Mouse (Mus musculus): ENCODE measurements at regions not wholly inside any gene's neighbourhood (a gene's known extent, or its start where the extent isn't known, plus 50 kb on each side); places are given as distances from the start of the nearest gene placed in this dataset.

DNA sequence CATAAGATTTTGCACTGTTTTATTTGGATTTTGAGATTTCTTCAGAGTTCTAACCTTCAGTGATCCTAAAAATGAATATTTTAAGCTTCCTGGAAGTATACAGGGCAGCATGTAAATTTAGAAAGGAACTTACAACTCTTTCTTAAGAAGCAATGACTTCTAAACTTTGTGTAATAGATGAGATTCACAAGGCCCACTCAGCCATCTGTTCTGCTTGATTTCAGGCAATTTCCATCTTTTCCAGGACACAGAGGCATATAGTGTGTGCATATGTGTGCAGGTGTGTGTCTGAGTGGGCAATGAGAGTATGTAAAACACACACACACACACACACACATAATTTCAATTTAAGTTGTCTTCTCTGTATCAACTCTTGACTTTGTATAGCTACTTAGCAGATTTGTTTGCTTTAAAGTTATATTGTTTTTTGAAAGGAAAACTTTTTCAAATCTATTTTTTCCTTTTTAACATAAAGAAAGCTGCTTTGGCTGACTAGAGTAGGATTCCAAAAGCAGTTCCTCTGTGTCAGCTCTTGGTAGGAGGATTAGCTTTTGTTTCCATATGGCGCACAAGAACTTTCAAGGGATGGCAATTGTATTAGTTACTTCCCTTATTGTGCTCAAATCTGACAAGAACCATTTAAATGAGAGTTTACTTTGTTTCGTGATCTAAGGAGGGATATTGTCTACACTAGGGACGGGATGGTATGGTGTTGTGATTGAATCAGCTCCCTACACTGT, 387.6 kb downstream of the D3Ertd751e start:
- no peak for DNase-seq (ENCODE audit: low spot score)

DNA sequence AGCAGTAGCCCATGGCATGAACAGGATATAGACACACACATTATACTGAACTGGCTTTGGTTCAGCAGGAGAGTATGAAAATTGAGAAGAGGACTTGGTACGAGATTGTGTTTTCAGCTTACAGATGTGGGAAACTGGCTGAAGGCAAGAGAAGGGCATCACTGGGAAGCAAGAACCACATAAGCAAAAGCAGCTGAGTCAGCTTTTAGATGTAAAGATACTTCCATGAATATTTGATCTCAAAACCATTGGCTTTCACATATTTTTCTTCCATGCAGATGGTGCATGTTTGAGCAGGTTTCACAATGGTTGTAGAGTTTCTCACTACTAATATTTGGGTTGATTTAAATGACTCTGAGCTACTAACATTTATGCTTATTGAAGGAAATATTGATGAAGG, 389.9 kb downstream of the D3Ertd751e start:
- no peak for DNase-seq (ENCODE audit: low spot score)

DNA sequence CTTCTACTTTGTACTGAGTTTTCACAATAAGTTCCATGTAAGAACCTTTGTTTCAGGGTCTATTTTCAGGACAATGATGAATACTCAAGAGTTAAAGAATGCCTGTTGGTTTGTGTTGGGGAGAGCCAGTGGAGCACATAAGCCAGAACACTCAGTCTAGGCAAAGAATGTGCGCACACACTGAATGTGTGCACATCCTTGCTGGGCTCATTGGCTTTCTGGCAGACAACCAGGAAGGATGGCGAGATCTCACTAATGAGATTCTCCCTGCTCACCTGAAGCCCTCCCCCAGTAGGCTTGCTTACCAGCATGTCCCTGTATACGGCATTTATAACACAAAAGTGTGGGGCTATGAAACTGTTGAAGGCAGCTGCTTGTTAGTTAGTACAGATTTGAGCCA, 411.0 kb downstream of the D3Ertd751e start:
- no peak for DNase-seq (ENCODE audit: low spot score)

DNA sequence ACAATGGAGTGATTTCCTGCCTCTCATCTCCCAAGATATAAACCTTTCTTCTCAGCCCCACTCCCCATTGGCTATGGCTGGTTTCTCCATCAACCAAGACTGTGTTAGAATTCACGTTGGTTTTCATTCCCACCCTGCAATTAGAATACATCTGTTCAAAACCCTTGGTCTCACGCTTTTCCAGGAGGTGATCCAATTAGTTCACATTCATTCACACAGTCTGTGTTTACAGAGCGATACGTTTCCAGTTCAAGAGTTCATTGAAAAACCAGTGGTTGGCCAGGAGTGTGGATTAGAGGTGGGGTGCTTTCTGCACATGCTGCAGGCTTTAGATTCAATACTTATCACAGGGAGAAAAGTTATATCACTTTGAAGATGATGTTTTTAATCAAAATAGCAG, 412.5 kb downstream of the D3Ertd751e start:
- DNase-seq (ENCODE audit: low spot score): peak; percentile 3

DNA sequence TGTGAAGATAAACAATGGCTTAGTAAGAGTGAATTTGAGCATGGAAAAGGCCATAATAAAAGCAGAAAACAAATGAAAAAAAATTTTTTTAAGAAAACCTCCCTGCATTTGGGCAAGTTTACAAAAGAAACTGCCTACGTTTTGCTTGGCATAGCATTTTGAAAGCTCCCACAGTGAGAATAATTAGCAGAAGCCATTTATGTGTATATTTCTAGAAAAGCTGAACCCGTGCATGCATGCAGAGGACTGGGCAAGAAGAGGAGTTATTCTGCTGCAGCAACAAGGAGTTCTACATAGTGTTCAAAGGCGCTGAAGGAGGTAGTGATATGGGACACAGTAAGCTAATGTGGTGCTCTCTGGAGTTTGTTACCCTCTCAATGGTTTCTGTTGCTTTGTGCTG, 421.3 kb downstream of the D3Ertd751e start:
- DNase-seq (ENCODE audit: low spot score): no peak

DNA sequence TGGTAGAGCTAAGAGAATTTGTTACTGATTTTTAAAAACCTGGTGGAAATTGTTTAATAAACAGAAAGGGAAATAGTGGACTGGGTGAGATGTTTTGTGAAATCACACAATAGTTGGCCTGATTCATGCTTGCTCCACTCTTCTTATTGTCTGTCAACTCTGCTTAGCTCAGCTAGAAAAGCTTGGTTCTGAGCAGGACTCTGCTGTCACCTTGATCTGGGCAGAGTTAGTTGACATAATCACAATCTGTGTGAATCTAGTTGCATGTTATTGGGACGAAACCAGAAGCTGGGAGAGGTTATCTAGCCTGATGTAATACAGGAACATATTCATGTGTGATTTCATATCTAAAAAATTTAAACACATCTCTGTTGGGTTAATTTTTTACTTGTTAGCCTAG, 456.8 kb downstream of the D3Ertd751e start:
- DNase-seq (ENCODE audit: low spot score): no peak

DNA sequence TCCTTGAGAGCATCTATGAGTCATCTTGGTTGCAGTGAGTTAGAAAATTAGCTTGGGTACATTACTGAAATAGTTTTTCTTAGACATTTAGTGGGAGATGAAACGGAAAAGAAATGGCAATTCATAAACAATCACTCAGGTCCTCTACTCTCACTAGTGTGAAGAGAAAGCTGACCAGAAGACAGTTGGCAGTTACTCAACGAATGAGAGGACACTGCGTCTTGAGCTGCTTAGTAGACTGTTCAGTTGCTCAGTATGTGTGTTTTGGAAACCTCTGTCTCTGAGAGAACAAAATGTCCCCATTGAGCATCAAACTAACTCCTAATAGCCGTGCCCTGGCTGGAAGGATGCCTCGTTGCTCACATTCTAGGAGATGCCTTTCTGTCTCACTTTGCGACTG, 459.0 kb downstream of the D3Ertd751e start:
- DNase-seq (ENCODE audit: low spot score): no peak

DNA sequence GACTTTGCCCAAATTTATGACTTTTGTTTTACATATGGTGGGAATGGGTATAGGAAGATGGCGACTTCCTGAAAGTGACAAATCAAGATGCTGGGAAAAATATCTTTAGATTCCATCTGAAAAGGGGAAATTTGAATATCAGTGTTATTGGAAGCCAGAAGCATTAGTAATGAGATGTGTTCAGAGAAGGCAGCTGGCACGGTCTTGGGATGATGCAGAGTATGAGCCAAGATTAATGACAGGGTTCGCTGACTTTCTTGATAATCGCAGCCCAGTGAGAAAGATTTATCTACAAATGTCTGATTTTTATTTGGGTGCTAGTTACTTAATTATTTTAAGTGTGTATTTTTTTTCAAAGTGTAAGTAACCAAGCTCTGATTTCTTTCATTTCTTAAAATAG, 463.2 kb downstream of the D3Ertd751e start:
- no peak for DNase-seq (ENCODE audit: low spot score)

DNA sequence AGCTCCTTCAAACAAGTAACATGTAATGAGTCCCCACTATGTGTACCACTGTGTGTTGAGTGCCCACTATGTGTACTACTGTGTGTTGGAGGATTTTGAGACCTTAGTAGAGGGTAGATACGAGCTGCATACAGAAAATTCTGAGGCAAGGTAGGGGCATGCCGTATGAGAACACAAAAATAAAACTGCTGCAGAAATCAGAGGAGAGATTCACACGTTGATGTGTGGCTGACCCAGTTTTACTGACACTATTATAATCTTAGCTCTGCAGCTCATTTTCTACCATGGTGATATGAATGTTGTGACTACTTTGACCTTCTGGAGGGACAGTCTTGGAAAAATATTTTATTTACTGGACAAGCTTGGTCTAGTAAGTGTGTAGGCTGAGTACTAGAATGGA, 469.0 kb downstream of the D3Ertd751e start:
- DNase-seq (ENCODE audit: low spot score): no peak

DNA sequence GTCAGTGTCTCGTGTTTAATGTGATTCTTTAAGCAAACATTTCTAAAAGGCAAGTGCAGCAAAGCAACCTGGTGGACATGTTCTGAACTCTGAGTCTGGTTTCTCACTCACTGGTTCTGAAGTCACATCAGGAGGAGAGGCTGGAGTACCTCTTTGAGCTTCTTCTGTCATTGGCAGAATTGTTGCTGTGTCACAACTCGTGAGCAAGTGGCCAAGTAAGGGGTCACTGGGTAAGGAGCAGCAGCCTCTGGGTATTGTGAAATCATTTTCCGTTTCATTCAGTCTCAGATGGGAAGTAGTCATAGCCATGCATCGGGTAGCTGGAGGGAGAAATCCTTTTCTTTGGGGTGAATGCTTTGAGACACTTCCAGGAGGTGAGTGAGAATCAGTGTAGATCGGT, 470.0 kb downstream of the D3Ertd751e start:
- no peak for DNase-seq (ENCODE audit: low spot score)

DNA sequence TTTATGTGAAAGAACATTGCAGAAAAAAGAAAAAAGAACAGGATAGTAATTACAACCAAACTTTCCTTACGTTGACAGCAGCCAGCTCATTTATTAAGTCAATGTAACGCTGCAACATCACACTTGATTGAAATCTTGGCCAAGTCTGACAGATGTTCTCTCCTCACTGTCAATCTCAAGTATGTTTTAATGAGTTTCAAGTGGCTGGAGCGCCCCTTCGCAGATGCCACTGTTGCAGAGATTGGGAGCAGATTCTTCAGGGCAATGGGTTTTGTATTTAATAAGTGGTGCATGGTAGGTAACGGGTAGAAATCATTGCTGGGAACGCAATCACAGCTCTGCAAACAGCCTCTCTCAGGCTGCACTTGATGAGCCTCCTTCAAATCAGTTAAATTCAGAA, 470.8 kb downstream of the D3Ertd751e start:
- no peak for DNase-seq (ENCODE audit: low spot score)

DNA sequence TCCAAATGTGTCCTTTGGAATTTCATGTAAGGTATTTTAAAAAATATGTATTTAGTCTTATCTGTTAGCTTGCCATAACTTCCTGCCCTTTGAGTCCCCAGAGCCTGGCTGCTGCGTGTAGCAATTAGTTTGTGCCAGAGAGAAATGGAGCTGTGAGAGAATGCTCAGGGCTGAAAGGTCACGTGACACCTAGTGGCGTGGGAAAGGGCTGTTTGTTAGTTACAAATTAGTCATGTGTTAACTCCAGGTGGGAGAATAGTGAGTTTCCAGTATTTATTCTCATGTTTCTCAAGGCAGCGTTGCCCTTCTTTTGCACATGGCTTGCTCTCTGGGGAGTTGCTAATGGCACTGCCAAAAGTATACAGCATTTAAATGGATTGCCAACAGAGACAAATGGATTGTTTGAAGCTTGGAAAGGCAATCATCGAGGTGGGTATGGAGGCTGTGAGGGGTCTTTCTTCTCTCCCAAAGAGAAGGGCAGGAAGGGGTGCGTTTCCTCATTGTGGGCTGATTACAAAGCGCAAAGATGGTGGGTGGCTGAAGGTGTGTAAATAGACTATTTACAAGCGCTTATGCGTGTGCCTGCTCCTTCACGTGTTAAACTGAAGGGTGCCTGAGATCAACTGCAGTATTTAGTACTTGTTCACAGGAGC, 472.3 kb downstream of the D3Ertd751e start:
- DNase-seq (ENCODE audit: low spot score): peak; percentile 9

DNA sequence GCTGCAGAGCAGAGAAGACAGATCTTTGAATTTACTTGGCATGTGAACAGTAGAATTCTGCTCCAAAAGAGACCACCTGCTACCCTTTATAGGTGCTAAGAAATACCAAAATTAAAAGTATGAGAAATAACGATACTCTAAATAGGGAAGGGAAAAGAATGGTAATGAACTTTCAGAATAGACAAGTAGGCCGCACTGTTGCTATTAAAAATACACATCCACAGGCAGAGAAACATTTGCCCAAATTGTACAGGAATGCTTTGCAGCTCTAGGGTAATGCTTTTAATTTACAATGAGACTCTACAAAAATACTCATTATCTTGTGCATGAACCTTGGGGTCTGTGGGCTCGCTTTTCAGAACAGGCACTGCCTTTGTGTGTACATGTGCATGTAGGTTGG, 476.3 kb downstream of the D3Ertd751e start:
- no peak for DNase-seq (ENCODE audit: low spot score)

DNA sequence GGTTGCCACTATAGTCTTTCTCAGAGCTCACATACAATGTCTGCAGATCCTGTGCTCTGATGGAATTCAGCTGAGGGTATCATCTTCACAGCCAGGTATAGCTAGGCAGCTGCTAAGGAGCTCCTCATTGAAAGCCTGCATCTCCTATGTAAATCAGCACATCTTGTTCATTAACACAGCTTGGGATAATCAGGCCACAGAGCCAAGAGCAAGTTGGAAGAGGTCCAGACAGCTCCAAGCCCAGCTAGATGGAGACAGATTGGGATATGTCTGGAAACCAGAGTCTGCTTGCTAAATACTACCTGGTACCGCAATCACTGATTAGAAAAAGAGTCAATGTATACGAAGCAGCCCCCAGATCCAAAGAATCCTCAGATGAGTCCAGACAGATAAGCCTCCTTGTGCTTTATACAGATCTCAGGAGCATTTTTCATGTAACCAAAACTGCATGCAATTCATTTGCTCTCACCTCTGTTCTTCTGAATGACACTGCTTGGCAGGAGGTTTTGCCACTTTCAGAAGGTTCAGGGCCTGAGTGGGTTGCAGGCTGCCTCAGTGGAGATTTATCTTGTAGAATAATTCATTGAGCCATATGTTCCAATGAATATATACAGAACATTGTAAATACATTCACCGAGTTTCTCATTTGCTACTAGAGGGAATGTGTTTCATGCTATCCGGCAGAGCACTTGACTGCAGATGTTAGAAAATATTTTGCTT, 485.4 kb downstream of the D3Ertd751e start:
- DNase-seq (ENCODE audit: low spot score): no peak

DNA sequence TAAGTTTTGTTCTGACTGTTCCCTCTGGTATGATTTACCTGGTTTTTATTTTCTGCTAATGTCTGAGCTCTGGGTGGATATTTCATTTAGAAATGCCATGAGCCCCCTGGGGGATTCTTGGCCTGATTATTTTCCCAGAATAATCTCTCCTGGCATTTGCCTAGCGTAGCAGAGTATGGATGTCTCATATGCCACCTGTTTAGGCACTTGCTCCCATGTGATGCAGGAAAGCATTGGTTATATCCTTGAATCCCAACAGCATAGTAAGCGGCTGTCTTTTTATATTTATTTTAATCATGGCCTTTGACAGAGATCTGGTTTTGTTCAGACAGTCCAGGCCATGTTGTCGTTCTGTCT, 486.0 kb downstream of the D3Ertd751e start:
- DNase-seq (ENCODE audit: low spot score): no peak

DNA sequence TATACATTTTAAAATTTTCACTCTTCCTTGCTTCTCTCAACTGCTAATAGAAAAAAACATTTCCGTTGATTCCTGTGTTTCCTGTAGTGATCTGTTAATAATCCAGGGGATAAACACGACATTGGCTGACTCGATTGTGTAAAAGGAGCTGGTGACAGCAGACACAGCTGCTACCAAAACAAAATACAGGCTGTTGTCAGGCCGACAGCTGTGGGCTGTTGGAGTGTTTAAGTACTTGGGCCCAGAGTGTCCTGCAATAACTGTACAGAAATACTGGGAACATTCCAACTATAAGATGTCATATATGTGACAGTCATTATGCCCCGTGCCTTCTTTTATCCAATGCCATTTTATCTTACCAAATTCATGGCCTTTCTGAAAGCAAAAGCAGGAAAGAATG, 489.9 kb downstream of the D3Ertd751e start:
- no peak for DNase-seq (ENCODE audit: low spot score)

DNA sequence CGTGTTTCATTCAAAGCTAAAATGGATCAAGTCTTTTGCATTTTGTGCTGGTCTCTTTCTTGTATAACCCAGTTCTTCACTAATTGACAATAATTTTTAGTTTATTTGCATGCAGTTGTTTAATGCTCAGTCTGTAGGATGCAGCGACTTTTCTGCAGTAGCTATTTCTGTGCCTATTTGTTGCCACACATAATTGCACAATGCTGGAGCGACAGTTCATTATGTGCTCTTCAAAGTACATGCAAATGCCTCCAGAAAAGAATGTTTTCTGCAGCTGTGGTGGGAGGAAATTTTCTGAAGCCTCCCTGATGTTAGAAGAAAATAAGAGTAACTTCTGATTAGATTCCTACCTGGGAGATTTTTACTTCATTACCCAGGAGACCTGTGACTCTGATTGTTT, 491.3 kb downstream of the D3Ertd751e start:
- no peak for DNase-seq (ENCODE audit: low spot score)

DNA sequence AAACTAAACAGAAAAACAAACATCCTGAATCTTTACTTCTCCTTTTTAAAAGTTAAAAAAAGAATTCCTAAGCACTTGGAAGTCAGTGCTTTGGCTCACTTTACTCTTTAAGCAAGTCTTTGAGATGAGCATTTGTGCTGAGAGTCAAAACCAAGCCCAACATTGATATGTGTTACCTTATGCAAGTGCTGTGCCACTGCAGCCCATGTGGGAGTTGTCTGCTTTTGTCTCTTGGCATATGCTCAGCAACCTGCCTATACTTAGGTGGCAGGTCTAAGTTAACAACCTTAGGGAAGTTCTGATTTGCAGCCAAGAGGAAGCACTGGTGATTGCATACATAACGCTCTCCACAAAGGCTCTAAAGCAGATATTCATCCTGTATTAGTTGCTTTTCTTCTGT, 493.1 kb downstream of the D3Ertd751e start:
- DNase-seq (ENCODE audit: low spot score): no peak
